Mouse (Mus musculus) midbrain, postnatal 0 days (tissue): ENCODE results near the gene Olfr152. TPM values are rescaled to one million over a fixed set of nuclear protein-coding genes. Genes with fewer than 3 reads are reported as not detected.

Experiments used
- ATAC-seq: fragments of 200-750 bp; cut with Nextera tagmentation; 2 replicates; pipeline ENCODE4 v1.8.0; 2017; ENCODE audit warnings: moderate number of reproducible peaks, mild to moderate bottlenecking, moderate TSS enrichment, moderate library complexity; ENCODE audit not compliant: low FRiP score
- DNase-seq: peaks from one replicate; pipeline ENCODE4 v3.0.0-alpha.2; 2015; ENCODE audit warnings: low spot score
- H3K27ac ChIP-seq: fragments of 300-500 bp; sonication (generic); 2 replicates; pipeline ENCODE4 v1.5.1; 2014; ENCODE audit warnings: low read depth, mild to moderate bottlenecking, low read length, mixed read lengths
- H3K27me3 ChIP-seq: fragments of 300-500 bp; sonication (generic); 2 replicates; pipeline ENCODE4 v1.6.1; 2014; ENCODE audit warnings: low read length, control low read depth, mixed read lengths; ENCODE audit not compliant: insufficient read depth
- H3K36me3 ChIP-seq: fragments of 300-500 bp; sonication (generic); 2 replicates; pipeline ENCODE4 v1.6.1; 2014; ENCODE audit warnings: low read length, control low read depth, mixed read lengths; ENCODE audit not compliant: insufficient read depth
- H3K4me1 ChIP-seq: fragments of 300-500 bp; sonication (generic); 2 replicates; pipeline ENCODE4 v1.6.1; 2014; ENCODE audit warnings: mild to moderate bottlenecking, control low read depth, antibody characterized with exemption, low read length, mixed read lengths; ENCODE audit not compliant: insufficient read depth
- H3K4me2 ChIP-seq: fragments of 300-500 bp; sonication (generic); 2 replicates; pipeline ENCODE4 v1.6.1; 2014; ENCODE audit warnings: low read depth, mild to moderate bottlenecking, low read length, mixed read lengths; ENCODE audit not compliant: poor library complexity, severe bottlenecking
- H3K4me3 ChIP-seq: fragments of 300-500 bp; sonication (generic); 2 replicates; pipeline ENCODE4 v1.5.1; 2014; ENCODE audit warnings: low read depth, mild to moderate bottlenecking, low read length, moderate library complexity
- H3K9ac ChIP-seq: fragments of 300-500 bp; sonication (generic); replicated peaks from 2 replicates; pipeline ENCODE4 v1.6.1; 2014; ENCODE audit warnings: mild to moderate bottlenecking, low read length, moderate library complexity, mixed read lengths; ENCODE audit not compliant: poor library complexity, severe bottlenecking
- H3K9me3 ChIP-seq: fragments of 300-500 bp; sonication (generic); 2 replicates; pipeline ENCODE4 v1.6.1; 2016; ENCODE audit warnings: low read length, control low read depth
- CTCF ChIP-seq: IDR thresholded peaks from 2 replicates; pipeline ENCODE4 v1.5.1; 2016; ENCODE audit warnings: antibody characterized with exemption, mild to moderate bottlenecking
- WGBS: fragments of 180-500 bp; shearing (Covaris S2); extraction: QIAGEN DNeasy Blood & Tissue Kit; methylation state at CpG from one replicate; pipeline ENCODE4 v1.1.7; 2014; 5-methylcytosine and 5-hydroxymethylcytosine counted together
- polyA plus RNA-seq: library from polyadenylated mRNA; unstranded; fragments of >200 nt; fragmentation: Nextera tagmentation; extraction: Ambion mirVana; gene quantifications from 2 replicates; pipeline ENCODE4 v1.2.1, GENCODE M21; 2015
- total RNA-seq: library from RNA; depleted of rRNA; stranded (reverse); fragments of >200 nt; gene quantifications from 2 replicates; pipeline ENCODE4 v1.2.3, GENCODE M21; 2014; rRNA removed

Gene Olfr152
- not detected in 2 replicates for total RNA-seq
- not detected in 2 replicates for polyA plus RNA-seq

GRCm38 (mm10) chr2:87779183-87779582, at the start of gene Olfr152:
Olfr152 (plus strand) TSS chr2:87779483.
- no peak within 1 kb of the TSS for H3K9ac ChIP-seq
- H3K27ac ChIP-seq: no peak within 1 kb of the TSS
- H3K9me3 ChIP-seq: no peaks in the 10 kb centered on the region
- H3K4me3 ChIP-seq: no peak within 1 kb of the TSS
- H3K27me3 ChIP-seq: no peaks in the 10 kb centered on the region
- H3K4me2 ChIP-seq: no peak within 1 kb of the TSS
- no peaks in the 10 kb centered on the region for H3K36me3 ChIP-seq
- WGBS: 77% methylated on average over 4 of the region's 4 CpGs
- DNase-seq: no peak
- no peaks in the 10 kb centered on the region for H3K4me1 ChIP-seq
- no peak for ATAC-seq
- TF ChIP-seq CTCF: no peak

GRCm38 (mm10) chr2:87739878-87740277, 39.4 kb upstream of the Olfr152 start, which contains the start of gene Olfr1138:
Olfr1138 (minus strand) TSS chr2:87739978.
- TF ChIP-seq CTCF: no peak
- Histone ChIP-seq H3K4me2 (no peak within 1 kb of the TSS), H3K27me3 (no peaks in the 10 kb centered on the region), H3K9me3 (no peaks in the 10 kb centered on the region), H3K36me3 (no peaks in the 10 kb centered on the region), H3K4me1 (no peaks in the 10 kb centered on the region), H3K27ac (no peak within 1 kb of the TSS), H3K9ac (no peak within 1 kb of the TSS), H3K4me3 (no peak within 1 kb of the TSS)
- whole genome bisulfite sequencing: 71% methylated on average over 1 of the region's 1 CpGs
- DNase-seq (no peak), ATAC-seq (no peak)

- Histone ChIP-seq H3K27me3 (no peaks in the 10 kb centered on the region), H3K27ac (no peak within 1 kb of the TSS), H3K9ac (no peak within 1 kb of the TSS), H3K9me3 (no peaks in the 10 kb centered on the region), H3K36me3 (no peaks in the 10 kb centered on the region), H3K4me2 (no peak within 1 kb of the TSS), H3K4me3 (no peak within 1 kb of the TSS), H3K4me1 (no peaks in the 10 kb centered on the region)
- ATAC-seq (no peak), DNase-seq (no peak)
- WGBS: 74% methylated on average over 3 of the region's 3 CpGs
- no peak for TF ChIP-seq CTCF
Observed at GRCm38 (mm10) chr2:87743452-87743851, 35.8 kb upstream of the Olfr152 start, which contains the start of gene Olfr1140. Olfr1140 (plus strand) TSS chr2:87743752.

GRCm38 (mm10) chr2:87753891-87754290, 25.4 kb upstream of the Olfr152 start, which contains the start of gene Olfr1141:
Olfr1141 (minus strand) TSS chr2:87753991.
- Histone ChIP-seq H3K9ac (no peak within 1 kb of the TSS), H3K27ac (no peak within 1 kb of the TSS), H3K9me3 (no peaks in the 10 kb centered on the region), H3K4me2 (no peak within 1 kb of the TSS), H3K36me3 (no peaks in the 10 kb centered on the region), H3K4me3 (no peak within 1 kb of the TSS), H3K27me3 (no peaks in the 10 kb centered on the region), H3K4me1 (no peaks in the 10 kb centered on the region)
- TF ChIP-seq CTCF: no peak
- ATAC-seq (no peak), DNase-seq (no peak)
- 85% methylated on average over 1 of the region's 1 CpGs for WGBS

- WGBS: 38% methylated on average over 1 of the region's 1 CpGs
- Histone ChIP-seq H3K9me3 (no peaks in the 10 kb centered on the region), H3K4me1 (no peaks in the 10 kb centered on the region), H3K36me3 (no peaks in the 10 kb centered on the region), H3K4me2 (no peak overlapping the region), H3K27ac (no peak overlapping the region), H3K9ac (no peak overlapping the region), H3K27me3 (no peaks in the 10 kb centered on the region), H3K4me3 (no peak overlapping the region)
- ATAC-seq (no peak), DNase-seq (peak; percentile 1)
- TF ChIP-seq CTCF: peak; percentile 46
Observed at GRCm38 (mm10) chr2:87776143-87776542, 3.1 kb upstream of the Olfr152 start.

GRCm38 (mm10) chr2:87800292-87800691, 21.0 kb downstream of the Olfr152 start, which contains the start of gene Olfr1143:
Olfr1143 (plus strand) TSS chr2:87800592.
- H3K4me2 ChIP-seq: no peak within 1 kb of the TSS
- DNase-seq (no peak), ATAC-seq (no peak)
- H3K4me1 ChIP-seq: no peaks in the 10 kb centered on the region
- no peaks in the 10 kb centered on the region for H3K27me3 ChIP-seq
- H3K9ac ChIP-seq: no peak within 1 kb of the TSS
- no peak within 1 kb of the TSS for H3K4me3 ChIP-seq
- H3K27ac ChIP-seq: no peak within 1 kb of the TSS
- TF ChIP-seq CTCF: no peak
- H3K36me3 ChIP-seq: no peaks in the 10 kb centered on the region
- H3K9me3 ChIP-seq: no peaks in the 10 kb centered on the region
